Mouse (Mus musculus) spleen, adult 2 months (tissue): ENCODE results near the gene Gbf1.

Experiments used
- CTCF ChIP-seq: fragments of 200-500 bp; IDR thresholded peaks from 2 replicates; pipeline ENCODE4 v1.5.1; 2011; ENCODE audit warnings: mild to moderate bottlenecking, inconsistent platforms; ENCODE audit not compliant: insufficient read depth, insufficient read length, insufficient replicate concordance; ENCODE audit errors: extremely low read depth
- POLR2A ChIP-seq: fragments of 200-500 bp; IDR thresholded peaks from 2 replicates; pipeline ENCODE4 v1.6.1; 2011; ENCODE audit warnings: low read depth, low read length, inconsistent platforms

- no peak for TF ChIP-seq CTCF
- TF ChIP-seq POLR2A: peak; percentile 67
Observed at GRCm38 (mm10) chr19:46152127-46152803, at the start of gene Gbf1.
